Mouse (Mus musculus) neural tube, embryonic 11.5 days (tissue): Measurements from ENCODE around the gene Pxn. TPM values are rescaled to one million over a fixed set of nuclear protein-coding genes. Genes with fewer than 3 reads are reported as not detected.
A peak's percentile ranks its signal among the peaks of the same experiment; 100 is the strongest.

ENCODE experiments used
- ATAC-seq: fragments of 200-750 bp; cut with Nextera tagmentation; 2 replicates; pipeline ENCODE4 v1.8.0; 2017; ENCODE audit warnings: moderate number of reproducible peaks, mild to moderate bottlenecking, moderate TSS enrichment, moderate library complexity; ENCODE audit not compliant: insufficient read depth, low FRiP score, low TSS enrichment
- DNase-seq: peaks from one replicate; pipeline ENCODE4 v3.0.0-alpha.2; 2015; ENCODE audit warnings: low spot score
- H3K27ac ChIP-seq: fragments of 300-500 bp; sonication (generic); 2 replicates; pipeline ENCODE4 v1.5.1; 2014; ENCODE audit warnings: low read depth, mild to moderate bottlenecking, low read length
- H3K27me3 ChIP-seq: fragments of 300-500 bp; sonication (generic); 2 replicates; pipeline ENCODE4 v1.6.1; 2014; ENCODE audit warnings: mild to moderate bottlenecking, low read length, mixed read lengths; ENCODE audit not compliant: control insufficient read depth, insufficient read depth
- H3K36me3 ChIP-seq: fragments of 300-500 bp; sonication (generic); 2 replicates; pipeline ENCODE4 v1.6.1; 2014; ENCODE audit warnings: mild to moderate bottlenecking, low read length, moderate library complexity, mixed read lengths; ENCODE audit not compliant: control insufficient read depth, insufficient read depth
- H3K4me1 ChIP-seq: fragments of 300-500 bp; sonication (generic); 2 replicates; pipeline ENCODE4 v1.6.1; 2014; ENCODE audit warnings: low read length, mixed read lengths; ENCODE audit not compliant: control insufficient read depth, insufficient read depth
- H3K4me2 ChIP-seq: fragments of 300-500 bp; sonication (generic); 2 replicates; pipeline ENCODE4 v1.6.1; 2014; ENCODE audit warnings: low read depth, mild to moderate bottlenecking, moderate library complexity
- H3K4me3 ChIP-seq: fragments of 300-500 bp; sonication (generic); 2 replicates; pipeline ENCODE4 v1.5.1; 2014; ENCODE audit warnings: low read depth, low read length
- H3K9ac ChIP-seq: fragments of 300-500 bp; sonication (generic); 2 replicates; pipeline ENCODE4 v1.6.1; 2014; ENCODE audit warnings: mild to moderate bottlenecking, low read length
- H3K9me3 ChIP-seq: fragments of 300-500 bp; sonication (generic); 2 replicates; pipeline ENCODE4 v1.6.1; 2016; ENCODE audit warnings: low read length; ENCODE audit not compliant: control insufficient read depth
- WGBS: fragments of 180-500 bp; shearing (Covaris S2); extraction: QIAGEN DNeasy Blood & Tissue Kit; methylation state at CpG from one replicate; pipeline ENCODE4 v1.1.7; 2014; 5-methylcytosine and 5-hydroxymethylcytosine counted together
- polyA plus RNA-seq: library from polyadenylated mRNA; unstranded; fragments of >200 nt; fragmentation: Nextera tagmentation; extraction: Ambion mirVana; gene quantifications from 2 replicates; pipeline ENCODE4 v1.2.1, GENCODE M21; 2014

Gene Pxn
- polyA plus RNA-seq, 1 experiment from 2014 or later = 13.3 TPM

DNA sequence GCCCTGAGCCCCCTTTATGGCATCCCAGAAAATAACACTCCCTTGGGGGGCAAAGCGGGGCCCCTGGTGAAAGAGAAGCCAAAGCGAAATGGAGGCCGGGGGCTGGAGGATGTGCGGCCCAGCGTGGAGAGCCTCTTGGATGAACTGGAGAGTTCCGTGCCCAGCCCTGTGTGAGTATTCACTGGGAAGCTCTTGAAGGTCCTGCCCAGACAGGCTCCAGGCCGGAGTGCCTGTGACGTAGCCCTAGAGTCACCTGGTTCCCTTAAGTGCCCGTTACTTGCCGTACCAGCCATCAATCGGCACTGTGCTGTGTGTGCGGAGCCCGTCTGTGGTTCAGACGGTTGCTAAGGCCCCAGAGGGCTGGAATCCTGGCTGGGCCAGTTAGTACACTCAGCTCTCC is 39.2 kb downstream of the Pxn start:
- Histone ChIP-seq H3K4me2 (no peak overlapping the region), H3K4me3 (no peak overlapping the region), H3K27me3 (no peaks in the 10 kb centered on the region), H3K27ac (no peak overlapping the region), H3K36me3 (no peaks in the 10 kb centered on the region; the same call in 1 of the 2 replicates), H3K9ac (no peak overlapping the region), H3K4me1 (peaks cover 15% of the 10 kb centered on the region; the same call in 1 of the 2 replicates), H3K9me3 (no peaks in the 10 kb centered on the region)
- DNase-seq = no peak
- 89% methylated on average over 14 of the region's 14 CpGs for WGBS
- no peak for ATAC-seq

DNA sequence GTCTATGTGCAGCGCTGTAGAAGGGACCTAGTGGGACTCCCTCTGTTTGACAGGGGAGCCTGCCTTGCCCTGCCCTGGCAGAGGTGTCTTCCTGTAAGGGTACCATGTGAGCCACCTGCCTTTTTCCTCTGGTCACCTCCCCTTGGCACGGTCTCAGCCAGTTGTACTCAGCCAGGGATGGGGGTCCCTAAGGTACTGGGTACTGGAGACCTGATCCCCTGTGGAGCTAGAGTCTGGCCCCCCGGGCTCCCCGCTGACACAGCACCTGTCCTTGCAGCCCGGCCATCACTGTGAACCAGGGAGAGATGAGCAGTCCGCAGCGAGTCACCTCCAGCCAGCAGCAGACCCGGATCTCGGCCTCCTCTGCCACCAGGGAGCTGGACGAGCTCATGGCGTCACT is 40.1 kb downstream of the Pxn start:
- ATAC-seq (no peak), DNase-seq (no peak)
- H3K9me3 ChIP-seq = no peaks in the 10 kb centered on the region
- no peaks in the 10 kb centered on the region for H3K27me3 ChIP-seq
- H3K4me1 ChIP-seq = peaks cover 15% of the 10 kb centered on the region; the same call in 1 of the 2 replicates
- no peak overlapping the region for H3K9ac ChIP-seq
- no peaks in the 10 kb centered on the region; the same call in 1 of the 2 replicates for H3K36me3 ChIP-seq
- H3K4me3 ChIP-seq = no peak overlapping the region
- 0 out of 2 replicates have a peak overlapping the region, but pooled peaks have one; percentile 34 for H3K27ac ChIP-seq
- no peak overlapping the region for H3K4me2 ChIP-seq
- WGBS = 77% methylated on average over 11 of the region's 11 CpGs

DNA sequence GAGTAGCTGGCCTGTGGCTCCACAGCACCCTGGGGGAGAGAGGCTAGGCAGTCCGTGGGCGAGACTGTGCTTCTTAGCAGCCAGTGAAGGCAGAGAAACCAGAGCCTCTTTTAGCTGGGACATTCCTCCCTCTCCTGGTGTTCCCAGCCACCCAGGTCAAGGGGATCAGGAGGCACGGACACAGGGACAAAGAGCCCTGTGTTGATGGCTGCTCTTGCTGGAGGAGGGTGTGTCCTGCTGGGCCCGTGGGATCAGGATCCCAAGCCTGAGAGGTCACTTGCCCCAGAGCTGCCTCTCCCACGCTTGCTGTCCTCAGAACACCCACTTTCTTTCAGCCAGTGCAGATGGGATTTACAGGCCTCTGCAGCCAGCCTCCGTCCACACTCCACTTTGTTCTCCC is 40.5 kb downstream of the Pxn start:
- no peaks in the 10 kb centered on the region for H3K27me3 ChIP-seq
- no peak overlapping the region for H3K4me3 ChIP-seq
- no peak for ATAC-seq
- peaks cover 15% of the 10 kb centered on the region; the same call in 1 of the 2 replicates for H3K4me1 ChIP-seq
- no peak for DNase-seq
- H3K9ac ChIP-seq = no peak overlapping the region
- H3K9me3 ChIP-seq = no peaks in the 10 kb centered on the region
- H3K4me2 ChIP-seq = no peak overlapping the region
- 0 out of 2 replicates have a peak overlapping the region, but pooled peaks have one; percentile 34 for H3K27ac ChIP-seq
- 51% methylated on average over 6 of the region's 6 CpGs for WGBS
- H3K36me3 ChIP-seq = no peaks in the 10 kb centered on the region; the same call in 1 of the 2 replicates

GRCm38 (mm10) chr5:115547421-115547820 is 40.9 kb downstream of the Pxn start:
- no peak overlapping the region for H3K27ac ChIP-seq
- 82% methylated on average over 7 of the region's 7 CpGs for WGBS
- H3K27me3 ChIP-seq = no peaks in the 10 kb centered on the region
- H3K9ac ChIP-seq = no peak overlapping the region
- H3K4me2 ChIP-seq = no peak overlapping the region
- H3K9me3 ChIP-seq = no peaks in the 10 kb centered on the region
- DNase-seq (no peak), ATAC-seq (no peak)
- no peak overlapping the region for H3K4me3 ChIP-seq
- peaks cover 15% of the 10 kb centered on the region; the same call in 1 of the 2 replicates for H3K4me1 ChIP-seq
- H3K36me3 ChIP-seq = no peaks in the 10 kb centered on the region; the same call in 1 of the 2 replicates

DNA sequence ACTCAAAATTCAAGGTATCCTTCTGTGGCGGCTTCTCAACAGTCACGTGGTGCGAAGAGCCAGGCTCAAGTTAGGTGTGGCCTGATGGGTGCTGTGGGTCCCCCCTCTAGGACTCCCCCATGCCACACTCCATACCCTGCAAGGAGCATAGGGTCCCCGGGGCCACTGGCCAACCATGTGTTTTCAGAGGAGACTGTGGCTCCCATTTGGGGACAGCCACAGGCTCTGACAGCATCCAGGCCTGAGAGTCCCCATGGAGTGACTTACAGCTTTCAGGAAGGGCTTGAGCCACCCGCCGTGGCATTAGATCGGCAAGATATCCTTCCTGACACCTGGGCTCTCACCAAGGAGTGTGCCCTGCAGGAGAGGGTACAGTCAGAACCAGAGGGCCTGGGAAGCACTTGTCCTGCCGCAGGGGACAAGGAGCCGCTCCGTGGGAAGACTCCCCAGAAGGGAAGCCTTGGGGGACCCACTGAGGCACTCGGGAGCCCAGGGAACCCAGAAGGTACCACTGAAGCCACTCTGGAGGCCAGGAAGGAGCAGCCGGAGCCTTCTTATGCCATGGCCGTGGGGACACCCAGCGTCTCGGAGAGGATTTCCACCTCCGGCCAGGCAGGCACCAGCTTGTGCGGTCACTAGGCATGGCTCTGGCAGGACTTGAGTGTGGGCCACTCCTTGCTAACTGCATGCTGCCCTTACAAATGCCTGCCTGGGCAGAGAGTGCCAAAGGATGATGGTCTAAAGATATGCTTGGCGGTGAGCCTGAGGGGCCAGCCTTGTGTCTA is 42.2 kb downstream of the Pxn start:
- no peak for DNase-seq

GRCm38 (mm10) chr5:115550482-115551005 is 44.1 kb downstream of the Pxn start:
- Histone ChIP-seq H3K9ac (no peak overlapping the region), H3K4me1 (no peaks in the 10 kb centered on the region), H3K27me3 (no peaks in the 10 kb centered on the region), H3K9me3 (no peaks in the 10 kb centered on the region), H3K36me3 (peaks cover 2% of the 10 kb centered on the region; the same call in 1 of the 2 replicates), H3K4me3 (no peak overlapping the region), H3K4me2 (no peak overlapping the region), H3K27ac (no peak overlapping the region)
- DNase-seq = no peak
- no peak for ATAC-seq
- 75% methylated on average over 11 of the region's 11 CpGs for WGBS

More for the DNA sequence above, 42.2 kb downstream of the Pxn start:
- WGBS = 93% methylated on average over 18 of the region's 18 CpGs
- Histone ChIP-seq H3K9me3 (no peaks in the 10 kb centered on the region), H3K27ac (no peak overlapping the region), H3K4me3 (no peak overlapping the region), H3K27me3 (no peaks in the 10 kb centered on the region), H3K36me3 (no peaks in the 10 kb centered on the region; the same call in 1 of the 2 replicates), H3K4me1 (peaks cover 5% of the 10 kb centered on the region; the same call in 1 of the 2 replicates), H3K4me2 (no peak overlapping the region), H3K9ac (no peak overlapping the region)
- no peak for ATAC-seq

DNA sequence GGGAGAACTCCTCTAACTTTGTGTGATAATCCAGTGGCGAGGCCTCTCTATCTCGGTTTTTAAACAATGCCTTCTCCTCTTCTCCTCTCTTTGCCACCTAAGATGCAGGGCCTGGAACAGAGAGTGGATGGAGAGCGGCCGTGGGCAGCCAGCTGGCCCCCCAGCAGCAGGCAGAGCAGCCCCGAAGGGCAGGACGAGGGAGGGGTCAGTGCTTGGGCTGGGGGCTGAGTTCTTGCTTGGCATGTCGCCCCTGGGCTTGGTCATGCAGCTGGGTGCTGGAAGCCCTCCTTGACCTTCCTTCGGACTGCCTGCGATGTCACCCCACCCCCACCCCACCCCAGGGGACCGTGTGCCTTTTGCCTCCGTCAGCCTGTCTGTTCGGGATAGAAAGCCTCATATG is 44.9 kb downstream of the Pxn start:
- no peaks in the 10 kb centered on the region for H3K27me3 ChIP-seq
- no peak overlapping the region for H3K9ac ChIP-seq
- H3K4me3 ChIP-seq = no peak overlapping the region
- H3K36me3 ChIP-seq = peaks cover 2% of the 10 kb centered on the region; the same call in 1 of the 2 replicates
- no peaks in the 10 kb centered on the region for H3K9me3 ChIP-seq
- no peaks in the 10 kb centered on the region for H3K4me1 ChIP-seq
- H3K27ac ChIP-seq = no peak overlapping the region
- DNase-seq = no peak
- ATAC-seq = no peak
- no peak overlapping the region for H3K4me2 ChIP-seq
- WGBS = 78% methylated on average over 12 of the region's 12 CpGs

DNA sequence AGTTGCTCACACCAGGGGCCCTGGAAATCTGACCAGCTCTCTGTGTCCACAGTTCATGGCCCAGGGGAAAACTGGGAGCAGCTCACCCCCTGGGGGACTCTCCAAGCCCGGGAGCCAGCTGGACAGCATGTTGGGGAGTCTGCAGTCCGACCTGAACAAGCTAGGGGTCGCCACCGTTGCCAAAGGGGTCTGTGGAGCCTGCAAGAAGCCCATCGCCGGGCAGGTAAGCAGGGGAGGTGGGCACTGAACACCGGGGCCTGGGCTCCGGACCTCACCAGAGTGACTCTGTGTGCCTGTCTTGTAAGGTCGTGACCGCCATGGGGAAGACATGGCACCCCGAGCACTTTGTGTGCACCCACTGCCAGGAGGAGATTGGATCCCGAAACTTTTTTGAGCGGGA is 45.3 kb downstream of the Pxn start:
- WGBS = 78% methylated on average over 13 of the region's 13 CpGs
- Histone ChIP-seq H3K27me3 (no peaks in the 10 kb centered on the region), H3K27ac (no peak overlapping the region), H3K4me2 (no peak overlapping the region), H3K9me3 (no peaks in the 10 kb centered on the region), H3K9ac (no peak overlapping the region), H3K4me3 (no peak overlapping the region), H3K4me1 (no peaks in the 10 kb centered on the region), H3K36me3 (peaks cover 2% of the 10 kb centered on the region; the same call in 1 of the 2 replicates)
- DNase-seq (no peak), ATAC-seq (no peak)
